Mouse (Mus musculus): ENCODE data around the gene Clec4a1. TPM values are rescaled to one million over a fixed set of nuclear protein-coding genes. Genes with fewer than 3 reads are reported as not detected.

Clec4a1 gene
- polyA plus RNA-seq (2015; fragmentation: Nextera tagmentation; extraction: Ambion mirVana): 5.7 and 6.8 TPM in 2 replicates

GRCm38 (mm10) chr6:122921451-122921850 is at the start of gene Clec4a1:
Clec4a1 (plus strand) TSS chr6:122921848.
- no peak within 1 kb of the TSS for H3K27ac ChIP-seq (ENCODE audit: low read length)
- H3K4me2 ChIP-seq (ENCODE audit: low read depth, low read length): no peak within 1 kb of the TSS
- no peak for ATAC-seq (ENCODE audit: insufficient read depth, low FRiP score)

GRCm38 (mm10) chr6:122872800-122873199 is 48.8 kb upstream of the Clec4a1 start:
- no peak for ATAC-seq (ENCODE audit: insufficient read depth, low FRiP score)
- H3K4me3 ChIP-seq (replicated peaks; ENCODE audit: low read length): no peak overlapping the region
- H3K27me3 ChIP-seq (ENCODE audit: control insufficient read depth, insufficient read depth, low read length): no peaks in the 10 kb centered on the region
- no peak overlapping the region for H3K9ac ChIP-seq (ENCODE audit: low read length)
- no peaks in the 10 kb centered on the region for H3K9me3 ChIP-seq (replicated peaks; ENCODE audit: control insufficient read depth, low read length)
- H3K4me2 ChIP-seq (ENCODE audit: low read depth, low read length): no peak overlapping the region
- no peaks in the 10 kb centered on the region for H3K36me3 ChIP-seq (ENCODE audit: control insufficient read depth, insufficient read depth, low read length)
- no peak overlapping the region for H3K27ac ChIP-seq (ENCODE audit: low read length)
- peaks cover 9% of the 10 kb centered on the region for H3K4me1 ChIP-seq (ENCODE audit: control insufficient read depth, insufficient read depth, low read length)
- WGBS: 93% methylated on average over 5 of the region's 5 CpGs

More at GRCm38 (mm10) chr6:122921451-122921850, at the start of gene Clec4a1:
- H3K9ac ChIP-seq (ENCODE audit: low read length): no peak within 1 kb of the TSS
- H3K36me3 ChIP-seq (ENCODE audit: control insufficient read depth, insufficient read depth, low read length): no peaks in the 10 kb centered on the region
- no peaks in the 10 kb centered on the region for H3K4me1 ChIP-seq (ENCODE audit: control insufficient read depth, insufficient read depth, low read length)
- no peaks in the 10 kb centered on the region for H3K27me3 ChIP-seq (ENCODE audit: control insufficient read depth, insufficient read depth, low read length)
- H3K9me3 ChIP-seq (replicated peaks; ENCODE audit: control insufficient read depth, low read length): no peaks in the 10 kb centered on the region
- H3K4me3 ChIP-seq (replicated peaks; ENCODE audit: low read length): no peak within 1 kb of the TSS
- WGBS: 43% methylated on average over 4 of the region's 4 CpGs

GRCm38 (mm10) chr6:122873871-122874719 is 47.6 kb upstream of the Clec4a1 start, which contains the start of gene Necap1:
Necap1 (plus strand) TSS chr6:122874474.
- 7% methylated on average over 43 of the region's 43 CpGs for WGBS
- peak within 1 kb of the TSS; percentile 63 for H3K4me2 ChIP-seq (ENCODE audit: low read depth, low read length)
- H3K9ac ChIP-seq (ENCODE audit: low read length): peak within 1 kb of the TSS; percentile 93
- H3K4me3 ChIP-seq (replicated peaks; ENCODE audit: low read length): peak within 1 kb of the TSS; percentile 96
- ATAC-seq (ENCODE audit: insufficient read depth, low FRiP score): peak; percentile 94
- H3K9me3 ChIP-seq (replicated peaks; ENCODE audit: control insufficient read depth, low read length): no peaks in the 10 kb centered on the region
- no peaks in the 10 kb centered on the region for H3K27me3 ChIP-seq (ENCODE audit: control insufficient read depth, insufficient read depth, low read length)
- no peaks in the 10 kb centered on the region for H3K36me3 ChIP-seq (ENCODE audit: control insufficient read depth, insufficient read depth, low read length)
- peaks cover 9% of the 10 kb centered on the region for H3K4me1 ChIP-seq (ENCODE audit: control insufficient read depth, insufficient read depth, low read length)
- H3K27ac ChIP-seq (ENCODE audit: low read length): peak within 1 kb of the TSS; percentile 87

- Histone ChIP-seq H3K27me3 (ENCODE audit: control insufficient read depth, insufficient read depth, low read length) (no peaks in the 10 kb centered on the region), H3K9ac (ENCODE audit: low read length) (peak overlapping the region; percentile 93), H3K36me3 (ENCODE audit: control insufficient read depth, insufficient read depth, low read length) (no peaks in the 10 kb centered on the region), H3K27ac (ENCODE audit: low read length) (peak overlapping the region; percentile 87), H3K4me2 (ENCODE audit: low read depth, low read length) (peak overlapping the region; percentile 63), H3K4me3 (replicated peaks; ENCODE audit: low read length) (peak overlapping the region; percentile 96), H3K9me3 (replicated peaks; ENCODE audit: control insufficient read depth, low read length) (no peaks in the 10 kb centered on the region), H3K4me1 (ENCODE audit: control insufficient read depth, insufficient read depth, low read length) (peaks cover 9% of the 10 kb centered on the region)
- under 1% methylated on average over 31 of the region's 31 CpGs for WGBS
- ATAC-seq (ENCODE audit: insufficient read depth, low FRiP score): peak; percentile 63; the same call in 1 of the 2 replicates
Observed at GRCm38 (mm10) chr6:122874720-122875389, 46.8 kb upstream of the Clec4a1 start.

GRCm38 (mm10) chr6:122879141-122879735 is 42.4 kb upstream of the Clec4a1 start:
- Histone ChIP-seq H3K36me3 (ENCODE audit: control insufficient read depth, insufficient read depth, low read length) (peaks cover 13% of the 10 kb centered on the region), H3K4me3 (replicated peaks; ENCODE audit: low read length) (no peak overlapping the region), H3K4me1 (ENCODE audit: control insufficient read depth, insufficient read depth, low read length) (peaks cover 9% of the 10 kb centered on the region), H3K27me3 (ENCODE audit: control insufficient read depth, insufficient read depth, low read length) (no peaks in the 10 kb centered on the region), H3K9me3 (replicated peaks; ENCODE audit: control insufficient read depth, low read length) (no peaks in the 10 kb centered on the region), H3K4me2 (ENCODE audit: low read depth, low read length) (no peak overlapping the region), H3K27ac (ENCODE audit: low read length) (no peak overlapping the region), H3K9ac (ENCODE audit: low read length) (no peak overlapping the region)
- 78% methylated on average over 7 of the region's 7 CpGs for WGBS
- no peak for ATAC-seq (ENCODE audit: insufficient read depth, low FRiP score)

- WGBS: 67% methylated on average over 7 of the region's 7 CpGs
- Histone ChIP-seq H3K27ac (ENCODE audit: low read length) (no peak overlapping the region), H3K9ac (ENCODE audit: low read length) (no peak overlapping the region), H3K4me1 (ENCODE audit: control insufficient read depth, insufficient read depth, low read length) (peaks cover 9% of the 10 kb centered on the region), H3K9me3 (replicated peaks; ENCODE audit: control insufficient read depth, low read length) (no peaks in the 10 kb centered on the region), H3K4me3 (replicated peaks; ENCODE audit: low read length) (no peak overlapping the region), H3K4me2 (ENCODE audit: low read depth, low read length) (no peak overlapping the region), H3K27me3 (ENCODE audit: control insufficient read depth, insufficient read depth, low read length) (no peaks in the 10 kb centered on the region), H3K36me3 (ENCODE audit: control insufficient read depth, insufficient read depth, low read length) (peaks cover 13% of the 10 kb centered on the region)
- no peak for ATAC-seq (ENCODE audit: insufficient read depth, low FRiP score)
Observed at GRCm38 (mm10) chr6:122879781-122880505, 41.7 kb upstream of the Clec4a1 start.

GRCm38 (mm10) chr6:122881287-122881686 is 40.4 kb upstream of the Clec4a1 start:
- ATAC-seq (ENCODE audit: insufficient read depth, low FRiP score): no peak
- no peak overlapping the region for H3K9ac ChIP-seq (ENCODE audit: low read length)
- H3K27me3 ChIP-seq (ENCODE audit: control insufficient read depth, insufficient read depth, low read length): no peaks in the 10 kb centered on the region
- H3K36me3 ChIP-seq (ENCODE audit: control insufficient read depth, insufficient read depth, low read length): peaks cover 16% of the 10 kb centered on the region
- no peaks in the 10 kb centered on the region for H3K4me1 ChIP-seq (ENCODE audit: control insufficient read depth, insufficient read depth, low read length)
- no peak overlapping the region for H3K4me2 ChIP-seq (ENCODE audit: low read depth, low read length)
- no peaks in the 10 kb centered on the region for H3K9me3 ChIP-seq (replicated peaks; ENCODE audit: control insufficient read depth, low read length)
- no peak overlapping the region for H3K4me3 ChIP-seq (replicated peaks; ENCODE audit: low read length)
- 94% methylated on average over 12 of the region's 12 CpGs for WGBS
- H3K27ac ChIP-seq (ENCODE audit: low read length): no peak overlapping the region

- Histone ChIP-seq H3K9me3 (replicated peaks; ENCODE audit: control insufficient read depth, low read length) (no peaks in the 10 kb centered on the region), H3K27ac (ENCODE audit: low read length) (no peak overlapping the region), H3K27me3 (ENCODE audit: control insufficient read depth, insufficient read depth, low read length) (no peaks in the 10 kb centered on the region), H3K4me1 (ENCODE audit: control insufficient read depth, insufficient read depth, low read length) (no peaks in the 10 kb centered on the region), H3K4me3 (replicated peaks; ENCODE audit: low read length) (no peak overlapping the region), H3K9ac (ENCODE audit: low read length) (no peak overlapping the region), H3K4me2 (ENCODE audit: low read depth, low read length) (no peak overlapping the region), H3K36me3 (ENCODE audit: control insufficient read depth, insufficient read depth, low read length) (peaks cover 38% of the 10 kb centered on the region)
- ATAC-seq (ENCODE audit: insufficient read depth, low FRiP score): no peak
- 90% methylated on average over 9 of the region's 9 CpGs for WGBS
Observed at GRCm38 (mm10) chr6:122883603-122884002, 38.0 kb upstream of the Clec4a1 start.

Measured in stomach, embryonic 16.5 days (tissue).